Mouse (Mus musculus) erythroblast, embryonic 14.5 days (primary cell): Measurements from ENCODE around the gene Dirc2.

Experiments used
- GATA1 ChIP-seq: IDR thresholded peaks from 2 replicates; pipeline ENCODE4 v1.6.1; 2012; ENCODE audit warnings: low read length, inconsistent platforms, mixed read lengths
- TAL1 ChIP-seq: IDR thresholded peaks from 3 replicates; pipeline ENCODE4 v1.6.1; 2012; ENCODE audit warnings: low read length, inconsistent platforms, mixed read lengths

- TF ChIP-seq GATA1 (no peak), TAL1 (no peak)
Measured at GRCm38 (mm10) chr16:35738096-35738767, 30.9 kb downstream of the Dirc2 start.
